Mouse (Mus musculus) monocyte, adult 5-6 weeks (primary cell): ENCODE data around the gene Gemin4. TPM values are rescaled to one million over a fixed set of nuclear protein-coding genes. Genes with fewer than 3 reads are reported as not detected.

Experiments used
- ATAC-seq: fragments of 153-309, 156-312 bp; replicated peaks from 2 replicates; pipeline ENCODE4 v1.8.0; 2017; ENCODE audit warnings: mild to moderate bottlenecking; ENCODE audit not compliant: low TSS enrichment, insufficient number of reproducible peaks, severe bottlenecking, poor library complexity, low FRiP score
- total RNA-seq: library from RNA; stranded (forward); fragments of 200-1000, 200-491, 200-594 nt; gene quantifications from 3 replicates; pipeline ENCODE4 v1.2.3, GENCODE M21; 2017

The Gemin4 gene
- total RNA-seq, 1 experiment from 2014 or later = not detected

DNA sequence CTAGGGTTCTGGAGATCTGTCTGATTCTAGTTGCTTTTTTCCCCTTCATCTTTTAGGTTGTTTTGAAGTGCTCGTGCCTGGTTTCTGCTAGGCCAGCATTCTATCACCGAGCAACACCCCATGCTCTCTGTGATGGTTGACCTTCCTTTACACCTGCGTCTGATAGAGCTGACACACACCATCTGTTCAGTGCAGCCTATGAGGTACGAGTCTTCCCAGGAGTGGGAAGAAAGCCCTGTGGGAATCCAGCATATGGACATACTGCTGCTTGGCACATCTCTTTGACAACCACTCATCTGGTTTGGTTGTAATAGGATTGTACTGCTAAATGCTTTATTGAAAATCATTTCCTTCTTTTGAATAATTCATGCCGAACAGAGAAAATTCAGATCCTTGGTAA is 47.3 kb downstream of the Gemin4 start:
- no peak for ATAC-seq

- no peak for ATAC-seq
Measured at GRCm38 (mm10) chr11:76168976-76169375, 48.5 kb downstream of the Gemin4 start.

GRCm38 (mm10) chr11:76167079-76167765 is 50.2 kb downstream of the Gemin4 start:
- ATAC-seq = no peak

DNA sequence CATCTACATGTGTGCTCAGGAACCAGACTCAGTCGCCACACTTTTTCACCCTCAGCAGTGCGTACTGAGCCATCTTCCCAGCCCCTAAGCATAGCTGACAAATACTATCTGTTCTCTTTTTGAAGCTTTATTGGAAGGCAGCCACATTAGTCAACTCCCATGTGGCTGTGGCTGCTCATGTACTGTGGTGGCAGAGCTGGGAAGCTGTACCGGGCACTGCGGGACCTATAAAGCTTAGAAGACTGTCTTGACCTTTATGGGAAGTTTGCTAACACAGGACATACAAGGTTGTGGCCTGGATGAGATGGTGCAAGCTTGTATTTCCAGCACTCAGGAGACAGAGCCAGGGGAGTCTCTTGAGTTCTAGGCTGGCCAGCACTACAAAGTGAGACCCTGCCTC is 50.8 kb downstream of the Gemin4 start:
- no peak for ATAC-seq

Other genes starting within 250 kb of the Gemin4 start
- gene 1700016K19Rik, start 217.8 kb downstream of the Gemin4 start, total RNA-seq = 0.43 TPM in 1 of 3 replicates, not detected in the others
- 1.4 to 29.5 TPM (median 23.9 TPM) in 3 replicates for gene Rflnb, start 189.9 kb downstream of the Gemin4 start, total RNA-seq
- 39.4 to 43.8 TPM (median 41.9 TPM) in 3 replicates for gene Vps53, start 38.0 kb downstream of the Gemin4 start, total RNA-seq
- gene Fam57a, start 38.0 kb downstream of the Gemin4 start, total RNA-seq = 0.85 to 1.8 TPM (median 1.4 TPM) in 3 replicates
- gene Dbil5, start 56 bp downstream of the Gemin4 start, total RNA-seq = 0.97 TPM in 1 of 3 replicates, not detected in the others
- 3.2 to 9.7 TPM (median 5.5 TPM) in 3 replicates for gene Mrm3, start 26.1 kb upstream of the Gemin4 start, total RNA-seq
- 66.2 to 85.9 TPM (median 77.0 TPM) in 3 replicates for gene Glod4, start 26.1 kb upstream of the Gemin4 start, total RNA-seq
- 1.9 to 5.8 TPM (median 2.8 TPM) in 3 replicates for gene Nxn, start 181.5 kb upstream of the Gemin4 start, total RNA-seq
- gene Timm22, start 189.3 kb upstream of the Gemin4 start, total RNA-seq = 6.4 to 10.2 TPM (median 8.2 TPM) in 3 replicates